14 mouse cellular contexts compared by ENCODE assay signal in genomic region chr8:125678854-125679648, GRCm38 (mm10). TPM values are rescaled to one million over a fixed set of nuclear protein-coding genes. Genes with fewer than 3 reads are reported as not detected.
DNase-seq lines count a peak whose midpoint lies in the region; ATAC-seq and TF ChIP-seq lines count a peak whose summit lies in the region.
"Had no signal": no experiment of that assay in that cellular context is flagged by ENCODE, and none has a peak within 500 bp of the region (broad histone marks: within the 10 kb centered on the region; RNA-seq: fewer than 3 reads in every experiment).

No protein-coding gene starts in this region.

- peak; percentile 36 to 72 for DNase-seq in adrenal gland, adult (ENCODE audit: inconsistent age in 2 of 2, low spot score in 1 of 2)
- no peak for DNase-seq in adrenal gland, adult 8-10 months
- peak; percentile 26 for DNase-seq in forebrain, postnatal 0 days
- DNase-seq in forebrain, embryonic 14.5 days (ENCODE audit: low spot score): no peak
- peak; percentile 49 for DNase-seq in ovary, adult 18-20 months (ENCODE audit: low spot score)
- no peak for DNase-seq in ovary, postnatal 14 days (ENCODE audit: low spot score)
- no peak for DNase-seq in stomach, postnatal 0 days (ENCODE audit: low spot score)
- no peak for DNase-seq in liver, postnatal 0 days
- DNase-seq: heart, adult 2 months; heart, postnatal 10 days; thymus, postnatal 25 days had no signal

- no peak for TF ChIP-seq EP300 in stomach, postnatal 0 days (optimal IDR thresholded peaks at IDR 0.05)
- no peak for TF ChIP-seq EP300 in liver, postnatal 0 days (IDR thresholded peaks at IDR 0.05; ENCODE audit: low read depth)

- H3K9ac ChIP-seq in forebrain, postnatal 0 days: no peak overlapping the region
- no peak overlapping the region for H3K9ac ChIP-seq in forebrain, embryonic 14.5 days (ENCODE audit: low read length)
- no peak overlapping the region for H3K9ac ChIP-seq in stomach, postnatal 0 days (ENCODE audit: low read length)
- H3K9ac ChIP-seq in liver, postnatal 0 days (replicated peaks): no peak overlapping the region
- H3K9ac ChIP-seq: lung, embryonic 15.5 days had no signal

- no peaks in the 10 kb centered on the region for H3K36me3 ChIP-seq in forebrain, postnatal 0 days (ENCODE audit: insufficient read depth)
- no peaks in the 10 kb centered on the region for H3K36me3 ChIP-seq in forebrain, embryonic 14.5 days (ENCODE audit: control insufficient read depth, insufficient read depth, low read length)
- no peaks in the 10 kb centered on the region for H3K36me3 ChIP-seq in stomach, postnatal 0 days (ENCODE audit: control insufficient read depth, insufficient read depth, low read length)
- no peaks in the 10 kb centered on the region for H3K36me3 ChIP-seq in liver, postnatal 0 days (replicated peaks; ENCODE audit: insufficient read depth, low read length)
- H3K36me3 ChIP-seq: lung, embryonic 15.5 days had no signal

- H3K27me3 ChIP-seq in forebrain, postnatal 0 days (ENCODE audit: insufficient read depth, low read length): no peaks in the 10 kb centered on the region
- no peaks in the 10 kb centered on the region for H3K27me3 ChIP-seq in forebrain, embryonic 14.5 days (replicated peaks; ENCODE audit: control insufficient read depth, insufficient read depth, low read length)
- no peaks in the 10 kb centered on the region for H3K27me3 ChIP-seq in stomach, postnatal 0 days (ENCODE audit: control insufficient read depth, insufficient read depth, low read length)
- no peaks in the 10 kb centered on the region for H3K27me3 ChIP-seq in liver, postnatal 0 days (ENCODE audit: insufficient read depth, low read length)
- H3K27me3 ChIP-seq: lung, embryonic 15.5 days had no signal

- no peak overlapping the region for H3K4me2 ChIP-seq in forebrain, postnatal 0 days (ENCODE audit: low read depth)
- no peak overlapping the region for H3K4me2 ChIP-seq in forebrain, embryonic 14.5 days (ENCODE audit: low read length)
- H3K4me2 ChIP-seq in stomach, postnatal 0 days (replicated peaks; ENCODE audit: low read depth): no peak overlapping the region
- no peak overlapping the region for H3K4me2 ChIP-seq in liver, postnatal 0 days (ENCODE audit: low read depth, low read length)
- H3K4me2 ChIP-seq: lung, embryonic 15.5 days had no signal

- no peaks in the 10 kb centered on the region for H3K9me3 ChIP-seq in forebrain, postnatal 0 days (ENCODE audit: low read length)
- H3K9me3 ChIP-seq in forebrain, embryonic 14.5 days (replicated peaks; ENCODE audit: control insufficient read depth, low read length): no peaks in the 10 kb centered on the region
- H3K9me3 ChIP-seq in stomach, postnatal 0 days (ENCODE audit: control insufficient read depth, low read length): no peaks in the 10 kb centered on the region
- no peaks in the 10 kb centered on the region for H3K9me3 ChIP-seq in liver, postnatal 0 days (ENCODE audit: low read length)
- H3K9me3 ChIP-seq: lung, embryonic 15.5 days had no signal

- TF ChIP-seq CTCF in forebrain, postnatal 0 days (IDR thresholded peaks at IDR 0.05; ENCODE audit: low read depth): no peak
- TF ChIP-seq CTCF in stomach, postnatal 0 days (IDR thresholded peaks at IDR 0.05; ENCODE audit: low read depth): no peak
- TF ChIP-seq CTCF in liver, postnatal 0 days (IDR thresholded peaks at IDR 0.05; ENCODE audit: low read depth): no peak

- H3K4me1 ChIP-seq in forebrain, postnatal 0 days (ENCODE audit: insufficient read depth): no peaks in the 10 kb centered on the region
- peaks cover 8% of the 10 kb centered on the region; the same call in 1 of the 2 replicates for H3K4me1 ChIP-seq in forebrain, embryonic 14.5 days (ENCODE audit: control insufficient read depth, insufficient read depth, low read length)
- H3K4me1 ChIP-seq in stomach, postnatal 0 days (replicated peaks; ENCODE audit: control insufficient read depth, insufficient read depth): no peaks in the 10 kb centered on the region
- no peaks in the 10 kb centered on the region for H3K4me1 ChIP-seq in liver, postnatal 0 days (ENCODE audit: insufficient read depth)
- H3K4me1 ChIP-seq: lung, embryonic 15.5 days had no signal

- 76% methylated on average over 8 of the region's 8 CpGs for WGBS in forebrain, postnatal 0 days
- WGBS in forebrain, embryonic 14.5 days: 80% methylated on average over 8 of the region's 8 CpGs
- 56% methylated on average over 8 of the region's 8 CpGs for WGBS in stomach, postnatal 0 days
- 84% methylated on average over 8 of the region's 8 CpGs for WGBS in liver, postnatal 0 days (ENCODE audit: insufficient replicate concordance)

- H3K27ac ChIP-seq in forebrain, postnatal 0 days (ENCODE audit: low read depth, low read length): no peak overlapping the region
- H3K27ac ChIP-seq in forebrain, embryonic 14.5 days (ENCODE audit: low read depth, low read length): no peak overlapping the region
- H3K27ac ChIP-seq in stomach, postnatal 0 days (replicated peaks): 0 out of 2 replicates have a peak overlapping the region, but pooled peaks have one; percentile 30
- no peak overlapping the region for H3K27ac ChIP-seq in liver, postnatal 0 days (ENCODE audit: low read depth)
- H3K27ac ChIP-seq: heart, adult 2 months; lung, embryonic 15.5 days had no signal

- no peak overlapping the region for H3K4me3 ChIP-seq in forebrain, postnatal 0 days (ENCODE audit: low read depth, low read length)
- no peak overlapping the region for H3K4me3 ChIP-seq in forebrain, embryonic 14.5 days (ENCODE audit: low read depth, low read length)
- no peak overlapping the region for H3K4me3 ChIP-seq in stomach, postnatal 0 days (ENCODE audit: low read depth, low read length)
- H3K4me3 ChIP-seq in liver, postnatal 0 days (ENCODE audit: low read depth, low read length): no peak overlapping the region
- H3K4me3 ChIP-seq: erythroblast, embryonic 14.5 days; heart, adult 2 months; lung, embryonic 15.5 days had no signal

- peak; percentile 58 for ATAC-seq in forebrain, postnatal 0 days
- no peak for ATAC-seq in forebrain, embryonic 14.5 days
- 0 out of 2 replicates have a peak, but pooled peaks have one; percentile 38 for ATAC-seq in stomach, postnatal 0 days (ENCODE audit: low FRiP score, low TSS enrichment)
- no peak for ATAC-seq in liver, postnatal 0 days
- ATAC-seq: intestine, embryonic 16.5 days had no signal

RNA-seq across cellular contexts. Expression of gene Map10, which starts 9.4 kb away (rescaled TPM):
- total RNA-seq in adrenal gland, adult 8-10 months (2022): 1 to 10 TPM; 3.4 to 5.4 (median 4.9) TPM
- total RNA-seq in forebrain, postnatal 0 days (2014; rRNA removed): 11.5 and 13.5 TPM in 2 replicates
- polyA plus RNA-seq in forebrain, postnatal 0 days (2015; fragmentation: Nextera tagmentation; extraction: Ambion mirVana): 7.3 and 7.6 TPM in 2 replicates
- polyA plus RNA-seq in forebrain, embryonic 14.5 days (2014; fragmentation: Nextera tagmentation; extraction: Ambion mirVana): 9.3 and 11.6 TPM in 2 replicates
- polyA plus RNA-seq in stomach, postnatal 0 days (2015; fragmentation: Nextera tagmentation; extraction: Ambion mirVana): 1.8 and 2.2 TPM in 2 replicates
- polyA plus RNA-seq in liver, postnatal 0 days (2015; fragmentation: Nextera tagmentation; extraction: Ambion mirVana): 0.67 and 0.78 TPM in 2 replicates
- polyA plus RNA-seq: erythroblast, embryonic 14.5 days had no signal

RNA-seq across cellular contexts. Expression of gene Ntpcr, which starts 50.7 kb away (rescaled TPM):
- 10 to 100 TPM; 21.1 to 25.4 (median 23.7) TPM for total RNA-seq in adrenal gland, adult 8-10 months (2022)
- total RNA-seq in forebrain, postnatal 0 days (2014; rRNA removed): 26.5 and 34.2 TPM in 2 replicates
- 34.0 and 38.0 TPM in 2 replicates for polyA plus RNA-seq in forebrain, postnatal 0 days (2015; fragmentation: Nextera tagmentation; extraction: Ambion mirVana)
- 32.8 and 35.4 TPM in 2 replicates for polyA plus RNA-seq in forebrain, embryonic 14.5 days (2014; fragmentation: Nextera tagmentation; extraction: Ambion mirVana)
- polyA plus RNA-seq in stomach, postnatal 0 days (2015; fragmentation: Nextera tagmentation; extraction: Ambion mirVana): 32.2 and 34.1 TPM in 2 replicates
- 15.7 and 17.6 TPM in 2 replicates for polyA plus RNA-seq in liver, postnatal 0 days (2015; fragmentation: Nextera tagmentation; extraction: Ambion mirVana)

Comparison
In these comparisons a context has a peak if more than half of its experiments do, and no peak if none do; other contexts are left out.
1. DNase-seq: peak in adrenal gland, adult (2 of 2), forebrain, postnatal 0 days (single experiment) and ovary, adult 18-20 months (single experiment); none in adrenal gland, adult 8-10 months (single experiment), forebrain, embryonic 14.5 days (single experiment), ovary, postnatal 14 days (single experiment), stomach, postnatal 0 days (single experiment) and liver, postnatal 0 days (single experiment).
2. ATAC-seq: peak in forebrain, postnatal 0 days (single experiment) and stomach, postnatal 0 days (single experiment); none in forebrain, embryonic 14.5 days (single experiment) and liver, postnatal 0 days (single experiment).